Mouse (Mus musculus): ENCODE data around the gene Tmem131l. TPM values are rescaled to one million over a fixed set of nuclear protein-coding genes. Genes with fewer than 3 reads are reported as not detected.

Gene Tmem131l
- polyA plus RNA-seq, 1 experiment from 2014 or later = 22.4 TPM

DNA sequence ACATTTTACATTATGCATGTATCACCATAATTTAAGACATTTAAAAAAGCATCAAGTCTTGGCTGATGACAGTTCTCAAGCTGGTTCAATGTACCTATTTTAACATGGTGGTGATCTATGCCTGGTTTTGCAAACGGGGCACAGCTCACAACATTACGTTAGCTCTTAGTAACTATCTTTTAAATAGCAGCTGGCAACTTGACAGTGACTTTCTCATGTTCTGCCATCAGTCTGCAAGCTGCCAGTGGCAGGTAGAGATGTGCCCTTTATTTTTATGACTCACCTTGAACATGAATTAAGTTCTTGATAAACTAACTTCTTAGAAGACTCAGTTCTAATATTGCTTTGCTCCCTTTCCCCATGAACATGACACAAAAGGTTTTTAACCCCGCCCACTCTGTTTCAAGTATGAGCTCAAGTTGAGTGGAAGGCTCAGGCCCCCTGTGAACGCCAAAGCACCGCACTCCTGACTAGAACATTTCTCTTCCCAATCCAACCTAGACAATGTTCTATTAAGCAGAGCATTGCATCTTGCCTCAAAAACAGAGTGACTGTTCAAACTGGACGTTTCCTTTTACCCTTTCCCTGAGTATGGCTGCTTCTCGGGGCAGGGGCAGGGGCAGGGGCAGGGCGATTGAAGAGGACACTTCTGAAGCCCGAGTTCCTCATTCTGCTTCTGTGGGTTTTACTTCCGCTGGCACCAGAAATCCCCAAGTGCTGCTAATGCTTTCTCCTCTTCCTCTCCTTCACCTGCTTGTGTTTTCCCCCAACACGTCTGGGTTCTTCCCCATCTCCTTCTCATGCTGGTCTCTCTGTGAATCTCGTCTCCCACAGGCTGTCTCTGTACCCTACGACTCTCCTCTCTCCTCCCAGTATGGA is 29.1 kb upstream of the Tmem131l start:
- TF ChIP-seq CTCF (IDR thresholded peaks at IDR 0.05; ENCODE audit: low read depth) = no peak
- Histone ChIP-seq H3K4me2 (ENCODE audit: low read length) (no peak overlapping the region), H3K9ac (ENCODE audit: low read depth, low read length) (no peak overlapping the region), H3K36me3 (ENCODE audit: insufficient read depth, low read length) (no peaks in the 10 kb centered on the region), H3K27me3 (ENCODE audit: insufficient read depth, low read length) (no peaks in the 10 kb centered on the region), H3K27ac (no peak overlapping the region), H3K4me3 (replicated peaks; ENCODE audit: low read depth, low read length) (no peak overlapping the region), H3K4me1 (replicated peaks; ENCODE audit: insufficient read depth, low read length) (no peaks in the 10 kb centered on the region), H3K9me3 (replicated peaks; ENCODE audit: low read length) (no peaks in the 10 kb centered on the region)
- DNase-seq (ENCODE audit: low spot score) (no peak), ATAC-seq (replicated peaks; ENCODE audit: low FRiP score, low read depth) (no peak)
- 86% methylated on average over 13 of the region's 13 CpGs for WGBS

GRCm38 (mm10) chr3:84065825-84066224 is 25.9 kb upstream of the Tmem131l start:
- Histone ChIP-seq H3K9me3 (replicated peaks; ENCODE audit: low read length) (no peaks in the 10 kb centered on the region), H3K4me1 (replicated peaks; ENCODE audit: insufficient read depth, low read length) (no peaks in the 10 kb centered on the region), H3K9ac (ENCODE audit: low read depth, low read length) (no peak overlapping the region), H3K4me2 (ENCODE audit: low read length) (no peak overlapping the region), H3K4me3 (replicated peaks; ENCODE audit: low read depth, low read length) (no peak overlapping the region), H3K27me3 (ENCODE audit: insufficient read depth, low read length) (no peaks in the 10 kb centered on the region), H3K36me3 (ENCODE audit: insufficient read depth, low read length) (no peaks in the 10 kb centered on the region), H3K27ac (no peak overlapping the region)
- DNase-seq (ENCODE audit: low spot score) (no peak), ATAC-seq (replicated peaks; ENCODE audit: low FRiP score, low read depth) (no peak)
- 64% methylated on average over 4 of the region's 4 CpGs for WGBS
- TF ChIP-seq CTCF (IDR thresholded peaks at IDR 0.05; ENCODE audit: low read depth) = no peak

GRCm38 (mm10) chr3:84063369-84063914 is 23.5 kb upstream of the Tmem131l start:
- no peak for TF ChIP-seq CTCF (IDR thresholded peaks at IDR 0.05; ENCODE audit: low read depth)
- no peak for DNase-seq (ENCODE audit: low spot score)
- ATAC-seq (replicated peaks; ENCODE audit: low FRiP score, low read depth) = no peak
- Histone ChIP-seq H3K9ac (ENCODE audit: low read depth, low read length) (no peak overlapping the region), H3K4me2 (ENCODE audit: low read length) (no peak overlapping the region), H3K27me3 (ENCODE audit: insufficient read depth, low read length) (no peaks in the 10 kb centered on the region), H3K4me3 (replicated peaks; ENCODE audit: low read depth, low read length) (no peak overlapping the region), H3K36me3 (ENCODE audit: insufficient read depth, low read length) (no peaks in the 10 kb centered on the region), H3K4me1 (replicated peaks; ENCODE audit: insufficient read depth, low read length) (no peaks in the 10 kb centered on the region), H3K9me3 (replicated peaks; ENCODE audit: low read length) (no peaks in the 10 kb centered on the region), H3K27ac (no peak overlapping the region)
- 88% methylated on average over 2 of the region's 2 CpGs for WGBS

GRCm38 (mm10) chr3:84061523-84062453 is 21.8 kb upstream of the Tmem131l start:
- Histone ChIP-seq H3K36me3 (ENCODE audit: insufficient read depth, low read length) (no peaks in the 10 kb centered on the region), H3K4me1 (replicated peaks; ENCODE audit: insufficient read depth, low read length) (no peaks in the 10 kb centered on the region), H3K4me3 (replicated peaks; ENCODE audit: low read depth, low read length) (no peak overlapping the region), H3K27me3 (ENCODE audit: insufficient read depth, low read length) (no peaks in the 10 kb centered on the region), H3K9ac (ENCODE audit: low read depth, low read length) (no peak overlapping the region), H3K9me3 (replicated peaks; ENCODE audit: low read length) (no peaks in the 10 kb centered on the region), H3K27ac (no peak overlapping the region), H3K4me2 (ENCODE audit: low read length) (no peak overlapping the region)
- DNase-seq (ENCODE audit: low spot score) (peak; percentile 16), ATAC-seq (replicated peaks; ENCODE audit: low FRiP score, low read depth) (no peak)
- TF ChIP-seq CTCF (IDR thresholded peaks at IDR 0.05; ENCODE audit: low read depth) = no peak
- 59% methylated on average over 13 of the region's 13 CpGs for WGBS

DNA sequence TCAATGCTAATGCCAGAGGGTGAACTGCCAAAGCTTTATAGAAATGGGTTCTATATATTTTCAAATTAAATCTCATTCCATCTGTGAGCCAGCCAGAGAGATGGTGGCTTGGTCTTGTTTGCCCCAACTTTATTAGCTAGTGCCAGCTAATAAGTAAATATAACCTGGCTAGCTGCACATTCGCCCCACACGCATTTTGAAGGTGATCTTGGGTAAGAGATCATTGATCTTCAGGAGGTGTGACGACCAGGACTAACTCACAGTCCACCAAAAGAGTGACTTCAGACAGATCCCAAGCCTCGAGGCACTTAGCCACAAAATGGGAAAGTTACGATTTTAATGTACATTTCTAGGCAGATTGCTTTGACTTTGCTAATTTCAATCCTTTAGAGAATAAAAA is 21.0 kb upstream of the Tmem131l start:
- no peak for TF ChIP-seq CTCF (IDR thresholded peaks at IDR 0.05; ENCODE audit: low read depth)
- Histone ChIP-seq H3K4me3 (replicated peaks; ENCODE audit: low read depth, low read length) (no peak overlapping the region), H3K27me3 (ENCODE audit: insufficient read depth, low read length) (no peaks in the 10 kb centered on the region), H3K36me3 (ENCODE audit: insufficient read depth, low read length) (no peaks in the 10 kb centered on the region), H3K4me2 (ENCODE audit: low read length) (no peak overlapping the region), H3K9me3 (replicated peaks; ENCODE audit: low read length) (no peaks in the 10 kb centered on the region), H3K27ac (no peak overlapping the region), H3K9ac (ENCODE audit: low read depth, low read length) (no peak overlapping the region), H3K4me1 (replicated peaks; ENCODE audit: insufficient read depth, low read length) (no peaks in the 10 kb centered on the region)
- DNase-seq (ENCODE audit: low spot score) (no peak), ATAC-seq (replicated peaks; ENCODE audit: low FRiP score, low read depth) (no peak)
- WGBS = 89% methylated on average over 5 of the region's 5 CpGs

- no peaks in the 10 kb centered on the region for H3K9me3 ChIP-seq (replicated peaks; ENCODE audit: low read length)
- H3K4me3 ChIP-seq (replicated peaks; ENCODE audit: low read depth, low read length) = no peak overlapping the region
- no peak for ATAC-seq (replicated peaks; ENCODE audit: low FRiP score, low read depth)
- H3K36me3 ChIP-seq (ENCODE audit: insufficient read depth, low read length) = no peaks in the 10 kb centered on the region
- peak; percentile 27 for DNase-seq (ENCODE audit: low spot score)
- 21% methylated on average over 4 of the region's 4 CpGs for WGBS
- no peaks in the 10 kb centered on the region for H3K4me1 ChIP-seq (replicated peaks; ENCODE audit: insufficient read depth, low read length)
- no peak overlapping the region for H3K4me2 ChIP-seq (ENCODE audit: low read length)
- no peaks in the 10 kb centered on the region for H3K27me3 ChIP-seq (ENCODE audit: insufficient read depth, low read length)
- H3K27ac ChIP-seq = no peak overlapping the region
- no peak overlapping the region for H3K9ac ChIP-seq (ENCODE audit: low read depth, low read length)
- TF ChIP-seq CTCF (IDR thresholded peaks at IDR 0.05; ENCODE audit: low read depth) = no peak
These were observed 20.2 kb upstream of the Tmem131l start for GRCm38 (mm10) chr3:84060128-84060527.
